Mouse (Mus musculus): ENCODE data around the gene Ppp4c.
"Not testable (repeated sequence)": the region's sequence is repeated elsewhere in the genome, so short reads cannot be mapped to it uniquely, and the experiment has no call there.

The Ppp4c gene

DNA sequence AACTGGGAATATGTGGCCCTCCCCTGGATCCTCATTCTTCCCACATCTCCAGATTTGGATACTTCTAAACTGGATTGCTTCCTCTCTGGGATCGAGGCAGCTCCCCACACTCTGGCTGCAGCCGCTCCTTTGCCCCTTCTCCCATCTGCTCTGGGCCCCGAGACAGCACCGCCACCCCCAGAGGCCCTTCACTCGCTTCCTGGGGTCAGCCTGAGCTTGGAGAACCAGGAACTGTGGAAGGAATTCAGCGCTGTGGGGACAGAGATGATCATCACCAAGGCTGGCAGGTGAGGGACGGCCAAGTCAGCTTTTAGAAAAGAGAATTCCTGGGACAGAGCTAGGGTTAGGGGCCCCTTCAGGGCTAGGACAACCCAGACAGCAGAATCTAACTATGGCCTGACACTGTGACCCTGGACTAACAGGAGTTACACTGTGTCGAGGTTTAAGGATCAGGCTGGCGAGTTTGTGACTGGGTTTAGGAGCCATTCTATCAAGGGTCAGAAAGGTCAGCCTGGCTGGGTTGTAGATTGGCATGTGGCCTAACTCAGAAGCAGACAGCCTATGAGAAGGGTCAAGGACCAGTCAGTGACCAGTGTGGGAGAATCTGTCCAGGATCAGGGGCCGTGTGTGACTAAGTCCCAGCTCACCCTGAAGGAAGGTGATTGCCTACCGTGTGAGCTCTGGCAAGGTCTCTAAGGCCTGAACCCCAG lies 10.5 kb downstream of the Ppp4c start:
- DNase-seq (ENCODE audit: low spot score in 2 of 2), result no peak

- no peak for DNase-seq (ENCODE audit: low spot score in 2 of 2)
These were observed 11.2 kb downstream of the Ppp4c start, which contains the start of gene Tbx6 for GRCm38 (mm10) chr7:126780971-126781635. Tbx6 (plus strand) TSS chr7:126781483.

GRCm38 (mm10) chr7:126779983-126780970 lies 12.0 kb downstream of the Ppp4c start:
- peak in 1 of 2 experiments; percentile 83 for DNase-seq (ENCODE audit: low spot score in 2 of 2)

- DNase-seq (ENCODE audit: low spot score in 2 of 2), result not testable (repeated sequence)
These were observed 13.2 kb downstream of the Ppp4c start for GRCm38 (mm10) chr7:126779101-126779500.

GRCm38 (mm10) chr7:126778147-126778546 lies 14.1 kb downstream of the Ppp4c start:
- no peak for DNase-seq (ENCODE audit: low spot score in 2 of 2)

GRCm38 (mm10) chr7:126777476-126777875 lies 14.8 kb downstream of the Ppp4c start:
- no peak for DNase-seq (ENCODE audit: low spot score in 2 of 2)

DNA sequence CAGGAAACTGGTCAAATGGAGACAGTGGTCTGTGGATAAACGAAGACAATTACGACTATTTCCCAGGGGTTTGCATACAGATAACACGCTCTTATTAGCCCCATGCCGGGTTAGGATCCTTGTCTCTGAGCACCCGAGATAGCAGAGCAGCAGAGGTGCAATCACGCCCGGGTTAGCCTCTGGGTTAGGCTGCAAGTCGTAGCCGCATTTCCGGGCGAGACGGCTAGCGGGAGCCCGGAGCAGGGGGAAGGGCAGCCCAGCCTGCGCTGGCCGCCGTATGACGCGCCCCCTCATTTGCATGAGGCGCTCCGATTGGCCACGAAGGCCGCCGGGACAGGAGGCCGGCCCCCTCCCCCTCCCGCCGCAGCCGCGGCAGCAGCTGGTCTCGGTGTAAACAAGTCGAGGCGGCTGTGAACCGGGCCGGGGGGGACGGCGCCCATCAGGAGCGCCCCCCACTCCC lies 15.7 kb downstream of the Ppp4c start, which contains the start of gene Ypel3:
Gene Ypel3 (plus strand): TSS at position 358 of the 460 bp plus-strand sequence.
- peak; percentile 90 to 93 for DNase-seq (ENCODE audit: low spot score in 2 of 2)

- no peak for DNase-seq (ENCODE audit: low spot score in 2 of 2)
These were observed 16.4 kb downstream of the Ppp4c start for GRCm38 (mm10) chr7:126775978-126776234.

DNA sequence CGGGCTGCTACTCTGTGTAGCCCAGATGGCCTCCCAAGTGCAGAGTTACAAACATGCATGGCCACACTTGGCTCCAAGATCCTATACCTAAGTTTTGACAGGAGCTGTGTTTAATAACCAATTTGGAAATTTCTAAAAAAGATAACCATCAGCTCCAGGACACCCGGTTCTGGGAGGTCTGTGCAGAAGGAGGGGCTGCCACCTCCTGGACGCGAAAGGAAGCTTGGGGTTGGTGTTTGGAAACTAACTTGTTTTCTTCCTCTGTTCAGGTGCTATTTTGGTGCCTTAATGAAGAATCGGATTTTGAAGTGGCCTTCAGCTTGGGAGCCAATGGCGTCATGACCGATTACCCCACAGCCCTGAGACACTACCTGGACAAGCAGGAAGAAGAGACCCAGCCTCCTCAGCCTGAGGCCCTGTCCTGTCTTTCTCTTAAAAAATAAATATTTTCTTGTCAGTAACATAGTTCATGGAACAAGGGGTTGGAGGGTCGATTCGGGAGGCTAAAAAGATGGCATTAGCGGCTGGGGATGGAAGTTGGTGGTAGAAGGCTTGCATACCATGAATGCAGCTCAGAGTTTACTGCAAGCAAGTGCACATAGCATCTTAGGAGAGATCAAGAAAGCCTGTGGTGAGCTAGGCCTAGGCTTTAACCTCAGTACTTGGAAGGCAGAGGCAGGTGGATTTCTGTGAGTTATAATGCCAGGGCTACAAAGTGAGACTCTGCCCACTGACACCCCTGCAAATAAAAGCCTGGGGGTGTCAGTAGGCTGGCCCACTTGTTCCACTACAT lies 16.9 kb downstream of the Ppp4c start:
- DNase-seq (ENCODE audit: low spot score in 2 of 2), result no peak

- DNase-seq (ENCODE audit: low spot score in 2 of 2), result no peak
These were observed 17.8 kb downstream of the Ppp4c start for GRCm38 (mm10) chr7:126774463-126774862.

- no peak for DNase-seq (ENCODE audit: low spot score in 2 of 2)
These were observed 18.9 kb downstream of the Ppp4c start for GRCm38 (mm10) chr7:126773351-126773750.

- no peak for DNase-seq (ENCODE audit: low spot score in 2 of 2)
These were observed 21.5 kb downstream of the Ppp4c start for GRCm38 (mm10) chr7:126770784-126771183.

DNA sequence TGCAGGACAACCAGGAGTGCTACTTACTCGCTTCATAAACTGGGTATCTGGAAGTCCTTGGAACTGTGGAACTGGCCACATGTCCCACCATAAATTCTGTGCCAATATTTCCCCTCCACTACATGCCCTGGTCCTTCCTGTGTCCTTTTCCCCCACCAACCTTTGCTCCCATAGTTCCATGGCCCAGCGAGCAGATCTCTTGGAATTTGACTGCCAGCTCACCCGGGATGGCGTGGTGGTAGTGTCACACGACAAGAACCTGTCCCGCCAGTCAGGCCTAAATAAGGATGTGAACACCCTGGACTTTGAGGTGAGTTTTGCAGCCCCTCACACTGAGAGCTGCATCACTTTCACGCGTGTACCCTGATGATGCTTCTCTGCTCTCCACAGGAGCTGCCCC lies 25.3 kb downstream of the Ppp4c start:
- DNase-seq (ENCODE audit: low spot score in 2 of 2), result no peak

- no peak for DNase-seq (ENCODE audit: low spot score in 2 of 2)
These were observed 26.1 kb downstream of the Ppp4c start, which contains the start of gene Gdpd3 for GRCm38 (mm10) chr7:126766201-126766600. Gdpd3 (plus strand) TSS chr7:126766334.

DNA sequence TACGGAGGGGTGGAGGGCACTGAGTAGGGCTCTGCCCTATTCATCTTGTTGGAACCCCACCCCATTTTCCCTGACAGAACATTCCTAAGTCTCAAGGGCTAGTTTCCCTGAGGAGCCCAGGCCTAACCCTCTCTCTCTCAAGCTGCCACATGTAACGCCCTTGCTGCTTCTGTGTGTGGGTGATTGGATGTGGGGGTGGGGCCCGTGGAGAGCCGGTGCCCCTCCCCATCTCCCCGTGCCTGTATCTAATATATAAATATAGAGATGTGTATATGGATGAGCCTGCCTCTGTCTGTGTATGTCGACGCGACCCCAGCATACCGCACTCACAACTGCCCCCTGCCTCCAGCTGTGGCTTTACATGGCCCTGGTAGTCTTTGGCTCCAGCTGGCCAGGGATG lies 26.8 kb downstream of the Ppp4c start:
- DNase-seq (ENCODE audit: low spot score in 2 of 2), result no peak

DNA sequence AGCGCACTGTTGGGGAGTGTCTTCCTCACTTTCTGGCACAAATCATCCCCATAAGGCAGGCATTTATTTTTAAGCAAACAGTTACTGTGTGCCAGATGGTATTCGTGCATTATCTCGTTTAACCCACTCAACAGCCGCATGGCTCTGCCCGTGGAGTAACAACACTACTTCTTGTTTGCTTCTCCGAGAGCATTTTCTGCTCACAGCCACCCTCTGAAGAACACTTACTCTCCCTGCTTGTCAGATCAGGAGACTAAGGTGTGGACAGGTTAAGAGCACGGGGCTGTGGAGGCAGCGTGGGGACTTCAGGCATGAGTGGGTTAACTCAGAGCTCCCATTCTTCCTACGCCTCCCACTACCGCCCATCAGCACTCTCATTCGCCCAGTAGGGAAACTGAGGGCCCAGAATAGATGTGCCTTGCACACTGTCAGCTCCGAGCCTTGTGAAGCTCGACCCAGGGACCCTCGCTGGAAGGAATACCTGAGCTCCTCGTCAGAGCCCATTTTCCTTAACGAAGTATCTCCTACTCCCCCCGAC lies 29.8 kb downstream of the Ppp4c start:
- DNase-seq (ENCODE audit: low spot score in 2 of 2), result peak in 1 of 2 experiments; percentile 85

- DNase-seq (ENCODE audit: low spot score in 2 of 2), result no peak
These were observed 30.7 kb downstream of the Ppp4c start for GRCm38 (mm10) chr7:126761529-126762067.

GRCm38 (mm10) chr7:126760956-126761355 lies 31.3 kb downstream of the Ppp4c start:
- no peak for DNase-seq (ENCODE audit: low spot score in 2 of 2)

DNA sequence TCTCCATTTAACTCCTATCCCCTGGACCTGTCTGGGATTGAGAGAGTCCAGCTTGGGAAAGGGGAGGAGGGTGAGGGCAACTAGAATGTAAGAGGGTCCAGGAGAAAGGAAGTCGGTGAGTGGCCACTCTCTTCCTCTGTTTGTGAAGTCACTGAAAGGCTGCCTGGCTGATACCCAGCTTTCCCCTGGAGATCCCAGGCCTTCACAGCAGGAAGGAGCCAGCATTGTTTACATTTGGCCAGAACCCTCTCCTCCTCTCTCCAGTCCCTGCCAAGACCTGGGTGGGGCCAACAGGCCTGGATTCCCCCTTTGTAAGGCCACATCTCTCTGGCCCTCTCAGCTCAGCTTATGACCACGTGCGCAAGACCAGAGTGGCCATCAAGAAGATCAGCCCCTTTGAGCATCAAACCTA lies 31.9 kb downstream of the Ppp4c start:
- no peak for DNase-seq (ENCODE audit: low spot score in 2 of 2)

DNA sequence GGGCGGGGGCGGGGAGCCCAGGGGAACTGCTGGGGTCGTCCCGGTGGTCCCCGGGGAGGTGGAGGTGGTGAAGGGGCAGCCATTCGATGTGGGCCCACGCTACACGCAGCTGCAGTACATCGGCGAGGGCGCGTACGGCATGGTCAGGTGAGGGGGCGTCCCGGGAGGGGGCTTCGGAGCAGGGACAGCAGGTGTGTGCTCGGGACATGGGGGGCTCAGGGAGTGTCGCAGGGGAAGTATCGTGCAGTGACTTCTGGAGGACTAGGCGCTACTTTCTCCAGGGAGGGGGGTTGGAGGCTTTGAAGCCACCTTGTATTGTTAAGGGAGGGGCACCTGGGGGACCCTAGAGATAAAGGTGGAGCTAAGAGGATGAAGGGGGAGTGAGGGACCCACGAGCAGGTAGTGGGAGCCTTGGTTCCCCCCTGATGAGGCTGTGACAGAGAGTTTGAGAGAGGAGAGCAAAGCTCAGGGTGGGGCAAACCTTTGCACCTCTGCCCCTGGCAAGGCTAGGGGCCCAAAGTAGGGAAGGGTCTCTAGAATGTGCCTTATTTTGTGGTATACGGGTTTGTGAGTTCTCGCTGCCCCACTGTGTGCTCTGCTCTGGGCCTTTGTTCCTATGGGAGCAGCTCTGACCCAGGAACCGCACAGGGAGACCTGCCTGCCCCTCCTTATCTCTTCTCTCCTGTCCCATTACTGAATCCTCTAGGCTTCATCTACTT lies 32.5 kb downstream of the Ppp4c start:
- DNase-seq (ENCODE audit: low spot score in 2 of 2), result no peak

All from left cerebral cortex, adult 9 months (tissue).